Mouse (Mus musculus): ENCODE measurements around the gene Ap2a1.

Gene Ap2a1

GRCm38 (mm10) chr7:44952611-44953306, 23.5 kb upstream of the Ap2a1 start:
- peak; percentile 97 to 98 for DNase-seq

GRCm38 (mm10) chr7:44951960-44952359, 22.7 kb upstream of the Ap2a1 start:
- DNase-seq: peak; percentile 90 to 92

GRCm38 (mm10) chr7:44949922-44950321, 20.6 kb upstream of the Ap2a1 start:
- no peak for DNase-seq

- DNase-seq: no peak
Observed at GRCm38 (mm10) chr7:44942904-44943303, 13.6 kb upstream of the Ap2a1 start, which contains the start of gene Tsks. Gene Tsks, plus strand, starts transcription at chr7:44943204.

- DNase-seq: no peak
Observed at GRCm38 (mm10) chr7:44938680-44939079, 9.4 kb upstream of the Ap2a1 start.

GRCm38 (mm10) chr7:44928570-44928969, 726 bp downstream of the Ap2a1 start:
- no peak for DNase-seq

- peak in 1 of 2 experiments; percentile 33 for DNase-seq
Observed at GRCm38 (mm10) chr7:44925468-44925867, 3.8 kb downstream of the Ap2a1 start.

GRCm38 (mm10) chr7:44922530-44922929, 6.8 kb downstream of the Ap2a1 start:
- DNase-seq: no peak

- DNase-seq: no peak
Observed at GRCm38 (mm10) chr7:44919127-44919526, 10.2 kb downstream of the Ap2a1 start.

- DNase-seq: no peak
Observed at GRCm38 (mm10) chr7:44918219-44918618, 11.1 kb downstream of the Ap2a1 start.

- peak in 1 of 2 experiments; percentile 35 for DNase-seq
Observed at GRCm38 (mm10) chr7:44916881-44917280, 12.4 kb downstream of the Ap2a1 start.

- no peak for DNase-seq
Observed at GRCm38 (mm10) chr7:44916191-44916590, 13.1 kb downstream of the Ap2a1 start.

GRCm38 (mm10) chr7:44915314-44915713, 14.0 kb downstream of the Ap2a1 start:
- no peak for DNase-seq

- DNase-seq: no peak
Observed at GRCm38 (mm10) chr7:44914396-44914795, 14.9 kb downstream of the Ap2a1 start.

GRCm38 (mm10) chr7:44908706-44909476, 20.4 kb downstream of the Ap2a1 start:
- no peak for DNase-seq

GRCm38 (mm10) chr7:44905430-44905829, 23.9 kb downstream of the Ap2a1 start:
- DNase-seq: no peak

- peak; percentile 43 to 50 for DNase-seq
Observed at GRCm38 (mm10) chr7:44901230-44901722, 28.0 kb downstream of the Ap2a1 start.

GRCm38 (mm10) chr7:44900632-44901031, 28.7 kb downstream of the Ap2a1 start:
- DNase-seq: no peak

GRCm38 (mm10) chr7:44898607-44899006, 30.7 kb downstream of the Ap2a1 start:
- DNase-seq: peak in 1 of 2 experiments; percentile 33

- no peak for DNase-seq
Observed at GRCm38 (mm10) chr7:44896499-44896898, 32.8 kb downstream of the Ap2a1 start.

GRCm38 (mm10) chr7:44895593-44896434, 33.5 kb downstream of the Ap2a1 start, which contains the start of gene Fuz:
Gene Fuz, plus strand, starts transcription at chr7:44896079.
- DNase-seq: peak; percentile 93 to 95

GRCm38 (mm10) chr7:44895206-44895592, 34.1 kb downstream of the Ap2a1 start:
- DNase-seq: no peak

- DNase-seq: no peak
Observed at GRCm38 (mm10) chr7:44894175-44894574, 35.1 kb downstream of the Ap2a1 start.

Data from lung, adult 18-20 months (tissue).